Mouse (Mus musculus) embryonic fibroblast, embryonic 13.5 days (primary cell): ENCODE results near the gene Limk2.

ENCODE experiments used
- CTCF ChIP-seq: IDR thresholded peaks from 2 replicates; pipeline ENCODE4 v1.5.1; 2011; ENCODE audit warnings: mild to moderate bottlenecking, control low read depth, low read length, moderate library complexity, borderline replicate concordance; ENCODE audit not compliant: insufficient read depth
- POLR2A ChIP-seq: IDR thresholded peaks from 2 replicates; pipeline ENCODE4 v1.6.1; 2011; ENCODE audit warnings: low read depth, mild to moderate bottlenecking, control low read depth, low read length, moderate library complexity

DNA sequence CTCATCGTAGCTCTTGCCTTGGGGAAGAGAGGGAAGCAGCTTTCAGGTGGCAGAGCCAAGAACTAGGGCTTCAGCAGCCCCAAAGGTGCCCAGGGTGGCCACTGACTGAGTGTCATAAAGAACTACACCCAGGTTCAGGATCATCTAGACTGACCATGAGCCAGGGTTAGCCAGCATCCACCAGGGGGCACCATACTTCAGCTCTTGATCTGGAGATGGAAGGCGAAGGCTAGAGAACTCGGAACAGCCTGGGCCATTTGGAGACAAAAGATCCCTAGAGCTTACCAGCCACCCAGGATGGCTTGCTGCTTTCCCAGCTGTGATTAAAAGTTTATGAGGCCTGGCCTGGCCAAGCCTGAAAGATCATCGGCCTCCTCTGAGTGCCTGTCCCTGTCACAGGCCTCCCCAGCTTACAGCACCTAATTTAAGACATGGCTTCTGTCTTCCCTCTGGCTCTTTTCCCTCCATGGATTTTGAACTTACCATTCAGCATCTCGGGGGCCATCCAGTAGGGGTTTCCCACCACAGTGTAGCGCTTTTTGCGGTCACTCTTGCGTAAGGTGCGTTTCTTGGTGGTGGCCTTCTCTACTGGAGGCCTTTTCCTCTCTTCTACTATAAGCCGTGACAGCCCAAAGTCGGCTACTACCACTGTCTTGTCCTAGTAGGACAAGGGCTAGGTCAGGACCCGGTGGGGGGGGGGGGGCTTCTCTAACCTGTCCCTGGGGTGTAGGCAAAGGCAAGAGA lies 61.7 kb downstream of the Limk2 start:
- peak; percentile 81; the same call in 1 of the 2 replicates for TF ChIP-seq CTCF
- no peak for TF ChIP-seq POLR2A
